Mouse (Mus musculus): ENCODE measurements at regions not wholly inside any gene's neighbourhood (a gene's known extent, or its start where the extent isn't known, plus 50 kb on each side); places are given as distances from the start of the nearest gene placed in this dataset.

GRCm38 (mm10) chr14:79842734-79843133, 71.6 kb upstream of the Pcdh8 start:
- TF ChIP-seq POLR2A (IDR thresholded peaks at IDR 0.05; ENCODE audit: borderline replicate concordance, insufficient read depth, low read length) (no peak), CTCF (IDR thresholded peaks at IDR 0.05; ENCODE audit: borderline replicate concordance, insufficient read depth, low read depth, low read length) (no peak)
